27 mouse cellular contexts compared by ENCODE assay signal in the genomic region with DNA sequence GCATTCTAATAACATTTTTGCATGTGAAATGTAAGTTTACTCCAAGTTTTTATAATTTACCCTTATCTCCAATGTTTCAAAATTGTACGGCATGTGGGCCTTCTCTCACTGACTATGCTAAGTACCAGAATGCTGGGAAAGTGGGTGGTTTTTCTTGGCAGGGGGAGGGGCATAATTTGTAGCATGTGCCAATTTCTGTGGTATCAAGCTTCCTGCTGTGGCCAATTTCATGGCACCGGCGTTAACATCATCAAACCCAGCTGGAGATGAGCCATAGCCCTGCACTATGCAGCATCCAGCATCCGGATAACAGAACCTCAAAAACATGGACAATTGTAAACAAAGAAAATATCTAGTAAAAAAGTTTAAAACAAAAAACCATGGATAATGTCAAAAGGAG. TPM values are rescaled to one million over a fixed set of nuclear protein-coding genes. Genes with fewer than 3 reads are reported as not detected.
DNase-seq lines count a peak whose midpoint lies in the region; ATAC-seq lines count a peak whose summit lies in the region.
"Had no signal": no experiment of that assay in that cellular context is flagged by ENCODE, and none has a peak within 500 bp of the region (broad histone marks: within the 10 kb centered on the region; RNA-seq: fewer than 3 reads in every experiment).

No protein-coding gene starts in this region.

- H3K9me3 ChIP-seq in embryonic facial prominence, embryonic 14.5 days (ENCODE audit: control insufficient read depth, low read length) = no peaks in the 10 kb centered on the region
- no peaks in the 10 kb centered on the region for H3K9me3 ChIP-seq in forebrain, embryonic 14.5 days (replicated peaks; ENCODE audit: control insufficient read depth, low read length)
- H3K9me3 ChIP-seq: embryonic facial prominence, embryonic 12.5 days; forebrain, embryonic 12.5 days; heart, embryonic 10.5 days; heart, embryonic 13.5 days; hindbrain, embryonic 10.5 days; hindbrain, embryonic 13.5 days; intestine, embryonic 15.5 days had no signal

- peaks cover 54% of the 10 kb centered on the region for H3K36me3 ChIP-seq in embryonic facial prominence, embryonic 14.5 days (ENCODE audit: control insufficient read depth, insufficient read depth, low read length)
- peaks cover 69% of the 10 kb centered on the region for H3K36me3 ChIP-seq in forebrain, embryonic 14.5 days (ENCODE audit: control insufficient read depth, insufficient read depth, low read length)

- peak; percentile 68 for DNase-seq in heart, adult 11 months
- no peak for DNase-seq in heart, postnatal 14 days
- DNase-seq in 416B (ENCODE audit: low read depth) = peak; percentile 86
- DNase-seq in embryonic facial prominence, embryonic 14.5 days (ENCODE audit: low spot score) = peak; percentile 13
- no peak for DNase-seq in cerebellum, postnatal 4 days (ENCODE audit: low spot score in 2 of 2)
- DNase-seq in spleen, postnatal 36 days (ENCODE audit: low spot score in 2 of 2) = no peak
- DNase-seq in forebrain, embryonic 14.5 days (ENCODE audit: low spot score) = no peak
- DNase-seq: adrenal gland, adult 2 months; adrenal gland, postnatal 14 days; cerebellum, adult 11 months; cerebellum, adult 8-10 months; cerebellum, postnatal 36 days; gastrocnemius, postnatal 10 days; heart, adult 2 months; kidney, adult 11 months had no signal

- intact Hi-C loops in heart, postnatal 14 days (cut with DNase I) = no loop called here

- H3K4me1 ChIP-seq in embryonic facial prominence, embryonic 14.5 days (ENCODE audit: control insufficient read depth, insufficient read depth, low read length) = no peaks in the 10 kb centered on the region
- no peaks in the 10 kb centered on the region for H3K4me1 ChIP-seq in forebrain, embryonic 14.5 days (ENCODE audit: control insufficient read depth, insufficient read depth, low read length)
- H3K4me1 ChIP-seq: embryonic facial prominence, embryonic 12.5 days; forebrain, embryonic 12.5 days; heart, embryonic 10.5 days; hindbrain, embryonic 10.5 days; hindbrain, embryonic 13.5 days; intestine, embryonic 15.5 days had no signal

- no peak overlapping the region for H3K27ac ChIP-seq in embryonic facial prominence, embryonic 14.5 days (replicated peaks; ENCODE audit: low read depth, low read length)
- no peak overlapping the region for H3K27ac ChIP-seq in forebrain, embryonic 14.5 days (ENCODE audit: low read depth, low read length)
- H3K27ac ChIP-seq: embryonic facial prominence, embryonic 12.5 days; forebrain, embryonic 12.5 days; heart, adult 2 months; heart, embryonic 10.5 days; heart, embryonic 13.5 days; hindbrain, embryonic 10.5 days; hindbrain, embryonic 13.5 days; intestine, embryonic 15.5 days had no signal

- no peak for ATAC-seq in embryonic facial prominence, embryonic 14.5 days (ENCODE audit: low read depth)
- peak; percentile 49 for ATAC-seq in megakaryocyte, adult 5-6 weeks (ENCODE audit: poor library complexity, severe bottlenecking)
- ATAC-seq in forebrain, embryonic 14.5 days = no peak
- ATAC-seq: CD4-positive, CD25-positive, alpha-beta regulatory T cell, adult 4 months; forebrain, embryonic 16.5 days; hindbrain, embryonic 16.5 days; intestine, embryonic 15.5 days had no signal

- H3K9ac ChIP-seq in embryonic facial prominence, embryonic 14.5 days (ENCODE audit: low read depth, low read length) = no peak overlapping the region
- no peak overlapping the region for H3K9ac ChIP-seq in forebrain, embryonic 14.5 days (ENCODE audit: low read length)
- H3K9ac ChIP-seq: embryonic facial prominence, embryonic 12.5 days; forebrain, embryonic 12.5 days; heart, embryonic 13.5 days; hindbrain, embryonic 13.5 days; intestine, embryonic 15.5 days had no signal

- 52% methylated on average over 4 of the region's 4 CpGs for WGBS in embryonic facial prominence, embryonic 14.5 days
- WGBS in forebrain, embryonic 14.5 days = 79% methylated on average over 4 of the region's 4 CpGs

- no peak overlapping the region for H3K4me3 ChIP-seq in embryonic facial prominence, embryonic 14.5 days (ENCODE audit: low read depth, low read length)
- no peak overlapping the region for H3K4me3 ChIP-seq in forebrain, embryonic 14.5 days (ENCODE audit: low read depth, low read length)
- H3K4me3 ChIP-seq: embryonic facial prominence, embryonic 12.5 days; erythroblast, embryonic 14.5 days; forebrain, embryonic 12.5 days; heart, adult 2 months; heart, embryonic 10.5 days; heart, embryonic 13.5 days; hindbrain, embryonic 10.5 days; hindbrain, embryonic 13.5 days; intestine, embryonic 15.5 days had no signal

- H3K27me3 ChIP-seq in embryonic facial prominence, embryonic 14.5 days (replicated peaks; ENCODE audit: control insufficient read depth, insufficient read depth, low read length) = no peaks in the 10 kb centered on the region
- H3K27me3 ChIP-seq in forebrain, embryonic 14.5 days (replicated peaks; ENCODE audit: control insufficient read depth, insufficient read depth, low read length) = no peaks in the 10 kb centered on the region
- H3K27me3 ChIP-seq: embryonic facial prominence, embryonic 12.5 days; forebrain, embryonic 12.5 days; heart, embryonic 13.5 days; hindbrain, embryonic 13.5 days; intestine, embryonic 15.5 days had no signal

- no peak overlapping the region for H3K4me2 ChIP-seq in embryonic facial prominence, embryonic 14.5 days (ENCODE audit: low read depth, low read length)
- no peak overlapping the region for H3K4me2 ChIP-seq in forebrain, embryonic 14.5 days (ENCODE audit: low read length)
- H3K4me2 ChIP-seq: embryonic facial prominence, embryonic 12.5 days; forebrain, embryonic 12.5 days; heart, embryonic 13.5 days; hindbrain, embryonic 13.5 days; intestine, embryonic 15.5 days had no signal

RNA-seq across cellular contexts. Expression of gene Det1, which starts 9.8 kb away (rescaled TPM):
- 1 to 10 TPM; 8.6 to 9.9 TPM for total RNA-seq in heart, postnatal 14 days (2021)
- polyA plus RNA-seq in embryonic facial prominence, embryonic 14.5 days (2014; fragmentation: Nextera tagmentation; extraction: Ambion mirVana) = 15.6 and 17.7 TPM in 2 replicates
- total RNA-seq in megakaryocyte, adult 5-6 weeks (2015) = 10.6 and 10.7 TPM in 2 replicates
- 7.2 and 9.3 TPM in 2 replicates for total RNA-seq in megakaryocyte, adult 5-6 weeks (2017)
- 18.7 and 20.5 TPM in 2 replicates for polyA plus RNA-seq in forebrain, embryonic 14.5 days (2014; fragmentation: Nextera tagmentation; extraction: Ambion mirVana)

RNA-seq across cellular contexts. Expression of gene Mrpl46, which starts 53.9 kb away (rescaled TPM):
- 10 to 100 TPM; 42.8 to 48.3 TPM for total RNA-seq in heart, postnatal 14 days (2021)
- 57.3 and 57.5 TPM in 2 replicates for polyA plus RNA-seq in embryonic facial prominence, embryonic 14.5 days (2014; fragmentation: Nextera tagmentation; extraction: Ambion mirVana)
- total RNA-seq in megakaryocyte, adult 5-6 weeks (2015) = 20.6 and 32.0 TPM in 2 replicates
- total RNA-seq in megakaryocyte, adult 5-6 weeks (2017) = 29.3 TPM in 2 replicates
- polyA plus RNA-seq in forebrain, embryonic 14.5 days (2014; fragmentation: Nextera tagmentation; extraction: Ambion mirVana) = 65.2 and 71.4 TPM in 2 replicates

RNA-seq across cellular contexts. Expression of gene Mrps11, which starts 54.3 kb away (rescaled TPM):
- 10 to 100 TPM; 45.1 to 46.0 TPM for total RNA-seq in heart, postnatal 14 days (2021)
- polyA plus RNA-seq in embryonic facial prominence, embryonic 14.5 days (2014; fragmentation: Nextera tagmentation; extraction: Ambion mirVana) = 59.2 and 66.2 TPM in 2 replicates
- 21.8 and 24.9 TPM in 2 replicates for total RNA-seq in megakaryocyte, adult 5-6 weeks (2015)
- 33.7 and 45.6 TPM in 2 replicates for total RNA-seq in megakaryocyte, adult 5-6 weeks (2017)
- 75.4 and 88.2 TPM in 2 replicates for polyA plus RNA-seq in forebrain, embryonic 14.5 days (2014; fragmentation: Nextera tagmentation; extraction: Ambion mirVana)

RNA-seq across cellular contexts. Expression of gene Aen, which starts 58.4 kb away (rescaled TPM):
- 10 to 100 TPM; 25.8 to 29.4 TPM for total RNA-seq in heart, postnatal 14 days (2021)
- 31.8 and 32.7 TPM in 2 replicates for polyA plus RNA-seq in embryonic facial prominence, embryonic 14.5 days (2014; fragmentation: Nextera tagmentation; extraction: Ambion mirVana)
- total RNA-seq in megakaryocyte, adult 5-6 weeks (2015) = 3.9 and 5.6 TPM in 2 replicates
- total RNA-seq in megakaryocyte, adult 5-6 weeks (2017) = 13.2 and 18.4 TPM in 2 replicates
- polyA plus RNA-seq in forebrain, embryonic 14.5 days (2014; fragmentation: Nextera tagmentation; extraction: Ambion mirVana) = 42.2 and 44.0 TPM in 2 replicates

Comparison
In these comparisons a context has a peak if more than half of its experiments do, and no peak if none do; other contexts are left out.
1. DNase-seq: peak in heart, adult 11 months (single experiment), 416B (single experiment) and embryonic facial prominence, embryonic 14.5 days (single experiment); none in heart, postnatal 14 days (0 of 2), cerebellum, postnatal 4 days (0 of 2), spleen, postnatal 36 days (0 of 2) and forebrain, embryonic 14.5 days (single experiment).